Mouse (Mus musculus): Measurements from ENCODE around the gene Fzd4.

Gene Fzd4

DNA sequence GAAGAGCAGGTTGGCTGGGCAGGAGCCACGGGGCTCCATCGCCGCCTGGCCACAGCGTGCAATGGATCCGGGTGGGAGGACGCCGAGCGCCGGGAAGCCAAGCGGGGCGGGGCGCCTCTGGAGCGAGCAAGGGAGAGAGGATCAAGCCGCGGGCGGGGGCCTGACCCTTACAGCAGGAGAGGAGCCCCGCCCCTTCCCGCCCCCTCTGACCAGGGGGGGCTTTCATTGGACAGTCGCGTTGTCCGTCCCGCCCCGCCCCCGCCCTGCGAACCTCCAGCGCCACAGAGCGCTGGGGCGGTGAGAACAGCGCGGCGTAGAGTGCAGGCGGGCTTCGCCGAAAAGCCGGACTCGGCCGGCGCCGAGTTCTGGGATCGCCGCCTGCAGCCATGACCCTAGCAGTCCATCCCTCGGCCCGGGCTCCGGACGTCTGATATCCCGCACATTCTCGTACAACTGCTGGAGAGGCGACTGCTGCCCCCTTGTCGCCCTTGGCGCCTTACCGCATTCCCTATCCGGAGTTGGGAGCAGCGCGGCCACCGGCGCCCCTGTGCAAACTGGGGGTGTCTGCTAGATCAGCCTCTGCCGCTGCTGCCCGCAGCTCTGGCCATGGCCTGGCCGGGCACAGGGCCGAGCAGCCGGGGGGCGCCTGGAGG, at the start of gene Fzd4, which contains the start of gene Tmem135:
Gene Fzd4, plus strand, starts transcription at position 275 of the 653 bp plus-strand sequence.
Gene Tmem135, minus strand, starts transcription at position 142 of the 653 bp plus-strand sequence.
- ChIA-PET CTCF (interaction anchor here in 1 of 4 experiments (0.8 kb wide), 1 partner anchor 236 kb away, joined by 3 read pairs; no protein-coding TSS in a partner anchor), POLR2A (interaction anchor here in 3 of 4 experiments (0.6 to 1.6 kb wide), 3 partner anchors 8 to 432 kb away, joined by 3 to 5 read pairs (median 3); no protein-coding TSS in a partner anchor)

DNA sequence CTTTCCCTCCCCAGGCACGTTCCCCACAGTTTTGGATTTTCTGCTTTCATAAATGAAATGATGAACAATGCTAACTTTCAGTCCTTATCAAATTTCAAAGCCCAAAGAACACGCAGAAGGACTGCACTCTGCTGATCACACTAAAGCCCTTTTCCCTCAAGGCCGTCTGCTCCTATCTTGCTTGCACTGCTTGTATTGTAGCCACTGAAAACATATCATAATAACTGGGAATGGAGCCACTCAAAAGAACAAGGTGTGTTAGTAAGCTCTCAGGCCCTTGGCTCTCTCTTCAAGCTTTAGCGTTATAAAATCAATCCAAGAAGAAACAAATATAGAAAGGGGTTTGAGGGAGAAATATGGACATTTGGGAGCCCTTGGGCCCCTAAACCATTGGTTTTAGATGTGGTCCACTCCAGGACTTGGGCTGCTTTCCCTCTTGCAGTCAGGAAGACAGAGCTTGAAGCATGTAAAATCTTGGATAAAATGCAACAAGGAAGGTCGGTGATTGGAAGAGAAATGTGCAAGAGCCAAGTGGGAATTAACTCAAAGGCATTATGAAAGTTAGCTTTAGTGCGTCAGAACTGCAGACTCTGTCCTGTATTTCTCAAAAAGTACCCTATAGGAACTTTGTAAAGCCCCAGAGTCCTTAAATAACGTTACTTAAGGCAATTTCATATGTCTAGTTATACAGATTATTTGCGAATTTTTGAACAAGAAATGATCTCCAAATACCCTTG, 48.5 kb upstream of the Fzd4 start:
- ChIA-PET POLR2A (no interaction called here), CTCF (no interaction called here)

DNA sequence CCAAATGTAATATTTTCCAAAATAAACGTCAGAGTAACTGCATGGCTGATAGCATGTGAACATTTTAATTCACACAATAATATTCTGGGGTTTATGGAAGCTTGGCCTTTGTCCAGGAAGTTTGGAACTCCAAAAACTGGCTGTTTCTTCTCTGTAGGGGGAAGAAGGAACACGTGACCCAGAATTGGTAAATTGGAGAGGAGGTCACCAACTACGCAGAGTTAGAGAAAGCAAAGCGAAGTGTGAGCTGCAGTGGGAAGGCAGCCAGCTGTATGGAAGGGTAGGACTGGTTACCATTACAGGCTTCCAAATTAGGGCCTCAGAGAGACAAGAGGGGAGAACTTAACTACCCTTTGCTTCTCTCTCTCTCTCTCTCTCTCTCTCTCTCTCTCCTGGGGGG, 47.8 kb upstream of the Fzd4 start:
- POLR2A ChIA-PET = no interaction called here
- CTCF ChIA-PET = no interaction called here

DNA sequence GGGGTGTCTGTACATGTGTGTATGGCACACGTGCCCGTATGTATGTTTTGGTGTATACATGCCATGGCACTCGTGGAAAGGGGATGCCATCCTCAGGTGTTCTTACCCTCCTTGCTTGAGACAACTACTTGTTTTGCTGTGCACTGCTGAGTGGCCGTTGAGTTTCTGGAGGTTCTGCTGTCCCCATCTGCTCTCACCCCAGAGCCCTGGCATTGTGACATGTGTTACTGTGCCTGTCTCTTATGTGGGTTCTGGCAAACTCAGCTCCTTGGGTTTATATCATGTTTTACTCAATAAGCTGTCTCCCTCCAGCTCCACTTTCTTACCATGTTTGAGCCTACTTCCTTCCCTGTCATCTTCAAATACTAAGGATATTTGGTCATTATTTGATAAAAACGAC, 40.2 kb upstream of the Fzd4 start:
- CTCF ChIA-PET = interaction anchor here in 1 of 4 experiments (1.4 kb wide), 1 partner anchor 195 kb away, joined by 3 read pairs; no protein-coding TSS in a partner anchor
- POLR2A ChIA-PET = no interaction called here

DNA sequence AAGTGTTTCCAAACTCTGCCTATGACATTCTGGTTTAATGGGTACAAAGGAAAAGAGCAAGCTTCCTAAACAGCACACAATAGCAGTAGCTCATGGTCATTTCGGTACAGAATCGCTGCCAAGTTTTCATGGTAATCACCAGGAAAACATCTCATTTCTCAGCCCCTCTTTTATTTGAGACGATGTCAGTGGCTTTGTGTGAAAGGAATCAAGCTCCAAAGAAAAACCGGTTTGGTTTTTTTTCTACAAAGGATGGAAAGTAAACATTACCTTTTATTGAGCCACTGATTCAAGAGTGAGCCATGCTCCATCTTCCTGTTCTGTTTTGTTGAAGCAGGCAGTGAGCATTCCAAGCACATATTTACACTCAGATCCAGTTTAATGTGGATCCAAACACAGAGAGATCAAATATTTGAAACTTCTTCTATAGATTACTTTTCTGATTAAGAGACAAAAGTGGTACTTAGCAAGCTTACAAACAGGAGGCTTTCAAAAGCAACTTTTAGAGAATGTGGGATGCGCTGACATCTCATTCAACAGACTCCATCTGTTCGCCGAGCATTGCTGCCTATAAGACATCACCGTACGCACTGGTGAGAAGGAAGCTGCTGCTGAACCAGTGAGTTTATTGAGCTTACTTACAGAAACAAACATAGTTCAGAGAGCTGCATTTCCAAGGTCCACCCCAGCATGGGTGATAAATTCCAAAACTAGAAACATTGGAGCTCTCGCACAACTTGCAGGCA, 38.8 kb upstream of the Fzd4 start:
- CTCF ChIA-PET = interaction anchor here in 1 of 4 experiments (0.6 to 1.4 kb wide), 2 partner anchors 197 to 374 kb away, joined by 3 read pairs; no protein-coding TSS in a partner anchor
- POLR2A ChIA-PET = interaction anchor here in 1 of 4 experiments (1.2 kb wide), 1 partner anchor 8 kb away, joined by 3 read pairs; no protein-coding TSS in a partner anchor

DNA sequence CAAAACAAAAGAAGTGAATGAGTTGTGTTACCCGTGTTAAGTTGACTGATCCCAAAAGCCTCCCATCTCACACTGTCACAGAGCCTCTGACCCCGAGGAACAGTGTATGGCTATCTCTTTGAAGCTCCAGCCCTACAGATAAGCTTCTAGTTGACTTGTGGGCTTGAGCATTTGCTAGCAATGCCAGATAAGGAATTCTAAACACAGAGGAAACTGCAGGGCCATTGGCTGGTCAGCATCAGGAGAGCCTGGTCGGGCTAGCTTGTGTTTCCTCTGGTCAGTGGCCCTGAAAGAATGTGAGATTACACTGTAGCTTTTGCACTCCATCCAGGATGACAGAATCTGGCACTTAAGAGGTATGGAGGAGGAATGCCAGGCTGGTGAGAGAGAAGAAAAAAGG, 36.5 kb upstream of the Fzd4 start:
- POLR2A ChIA-PET = interaction anchor here in 1 of 4 experiments (1.2 kb wide), 1 partner anchor 29 kb away, joined by 3 read pairs; no protein-coding TSS in a partner anchor
- CTCF ChIA-PET = no interaction called here

DNA sequence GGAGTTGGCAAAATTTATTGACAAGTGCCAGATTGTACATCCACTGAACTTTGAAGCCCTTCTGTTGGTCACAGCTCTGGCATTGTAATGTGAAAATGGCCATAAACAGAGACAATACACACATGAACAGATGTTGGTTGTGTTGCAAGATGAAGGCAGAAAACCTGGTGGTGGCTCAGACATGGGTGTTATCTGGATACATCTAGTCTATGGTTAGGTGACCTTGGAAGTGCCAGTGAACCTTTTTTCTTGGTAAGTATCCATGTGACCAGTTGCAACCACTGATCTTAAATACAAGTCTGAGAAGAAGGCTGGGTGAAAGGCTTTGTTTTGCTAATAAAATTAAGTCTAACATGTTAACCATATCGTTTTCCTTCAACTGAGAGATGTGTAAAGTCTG, 34.1 kb upstream of the Fzd4 start:
- POLR2A ChIA-PET = no interaction called here

DNA sequence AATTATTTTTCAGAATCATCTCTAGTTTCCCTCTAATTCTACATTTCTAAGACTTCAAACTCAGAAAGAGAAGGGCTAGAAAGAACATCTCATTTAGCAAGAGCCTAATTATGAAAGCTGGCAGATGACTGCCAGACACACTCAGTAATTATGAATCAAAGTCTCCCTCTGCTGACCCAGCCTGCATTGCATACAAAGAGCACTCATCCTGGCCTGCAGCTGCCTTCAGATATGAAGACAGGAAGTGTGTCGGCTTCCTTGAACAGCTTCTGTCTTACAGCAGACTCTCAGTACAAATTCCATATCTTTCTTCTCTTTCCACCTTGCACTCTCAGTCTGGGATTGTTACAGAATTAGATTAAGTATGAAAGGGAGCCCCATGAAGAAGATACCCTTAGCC, 33.2 kb upstream of the Fzd4 start:
- ChIA-PET POLR2A (no interaction called here), CTCF (no interaction called here)

More for the DNA sequence above, 34.1 kb upstream of the Fzd4 start:
- CTCF ChIA-PET = no interaction called here

DNA sequence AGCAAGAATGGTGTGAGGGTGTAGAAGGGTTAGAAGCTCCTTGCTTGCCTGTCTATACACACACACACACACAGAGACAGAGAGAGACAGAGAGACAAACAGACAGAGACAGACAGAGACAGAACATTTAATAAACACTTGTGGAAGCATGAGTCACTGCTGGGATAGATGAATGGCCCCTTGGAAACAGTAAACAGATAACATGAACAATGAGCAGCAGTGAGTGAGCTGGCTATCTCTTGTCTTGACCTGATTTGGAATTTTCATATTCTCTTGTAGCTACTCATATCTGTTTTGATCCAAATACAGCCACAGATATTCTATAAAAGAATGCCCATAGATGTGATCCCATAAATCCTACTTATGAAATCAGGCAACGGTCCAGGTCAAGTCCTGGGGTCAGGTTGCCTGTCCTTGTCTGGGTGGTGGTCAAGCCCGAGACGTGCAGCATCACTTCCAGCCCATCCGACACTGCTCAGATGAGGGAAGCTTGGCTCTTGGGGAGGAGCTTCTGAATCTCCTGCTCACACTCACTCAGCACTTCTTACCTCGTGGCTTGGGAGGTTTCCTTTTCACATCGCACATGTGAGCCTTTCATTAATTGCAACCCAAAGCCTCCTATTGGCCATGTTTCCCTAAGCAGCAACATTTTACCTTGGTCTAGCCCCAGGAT, 32.4 kb upstream of the Fzd4 start:
- POLR2A ChIA-PET = no interaction called here
- CTCF ChIA-PET = interaction anchor here in 1 of 4 experiments (0.5 kb wide), 1 partner anchor 30 kb away, joined by 3 read pairs; no protein-coding TSS in a partner anchor

DNA sequence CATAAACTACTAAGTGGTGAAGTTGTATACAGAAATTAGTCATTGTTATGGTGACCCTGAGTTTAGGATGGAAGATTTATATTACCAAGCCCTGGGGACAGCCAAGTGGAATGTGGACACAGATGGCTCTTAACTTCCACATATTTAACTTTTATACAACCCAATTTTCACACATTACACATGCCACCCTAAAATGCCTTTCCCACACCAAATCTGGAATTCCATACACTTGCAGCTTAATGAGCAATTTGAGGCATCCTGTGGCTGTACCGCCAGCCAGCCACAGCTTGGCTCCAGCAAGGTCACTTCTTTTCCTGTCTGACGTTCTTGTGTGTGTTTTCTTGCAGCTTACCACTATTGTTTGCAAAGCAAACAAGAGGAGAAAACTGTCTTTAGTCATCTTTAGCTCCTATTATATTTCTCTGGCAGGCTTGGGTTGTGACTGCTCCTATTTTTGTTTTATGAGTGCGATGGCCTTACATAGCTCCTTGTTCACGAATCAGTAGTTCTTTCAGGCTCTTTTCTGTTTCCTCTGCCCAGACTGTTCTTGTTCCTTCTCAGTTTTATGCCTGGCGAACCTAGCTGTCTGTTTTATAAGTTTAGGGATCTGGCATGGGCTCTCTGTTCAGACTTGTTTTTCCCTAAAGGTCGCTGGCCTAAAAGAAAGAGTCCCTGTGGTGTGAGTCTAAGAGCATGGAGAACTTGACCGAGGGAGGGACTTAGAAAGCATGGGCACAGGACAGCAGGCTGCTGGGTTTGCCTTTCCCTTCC, 23.0 kb upstream of the Fzd4 start:
- ChIA-PET CTCF (interaction anchor here in 1 of 4 experiments (1.0 kb wide), 1 partner anchor 8 kb away, joined by 5 read pairs; no protein-coding TSS in a partner anchor), POLR2A (interaction anchor here in 1 of 4 experiments (0.6 kb wide), 1 partner anchor 21 kb away, joined by 8 read pairs; no protein-coding TSS in a partner anchor)

DNA sequence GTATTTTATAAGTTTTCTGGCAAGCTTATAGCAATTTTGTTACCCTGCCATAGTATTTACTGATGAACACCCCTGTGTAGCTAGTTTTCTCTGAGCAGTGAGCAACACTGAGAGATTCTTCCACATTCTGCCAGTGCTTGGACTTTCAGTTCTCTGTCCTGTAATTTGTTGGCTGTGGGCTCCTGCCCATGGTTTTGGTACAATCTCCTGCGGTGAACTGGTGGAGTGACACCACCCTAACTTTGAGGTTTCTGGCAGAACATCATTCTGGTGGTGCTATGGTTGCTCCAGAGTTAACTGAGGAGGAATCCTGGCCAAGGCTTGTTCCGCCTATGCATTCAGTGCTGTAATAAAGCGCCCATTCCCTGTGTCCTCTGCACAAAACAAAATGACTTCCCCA, 21.3 kb upstream of the Fzd4 start:
- ChIA-PET POLR2A (no interaction called here), CTCF (no interaction called here)

DNA sequence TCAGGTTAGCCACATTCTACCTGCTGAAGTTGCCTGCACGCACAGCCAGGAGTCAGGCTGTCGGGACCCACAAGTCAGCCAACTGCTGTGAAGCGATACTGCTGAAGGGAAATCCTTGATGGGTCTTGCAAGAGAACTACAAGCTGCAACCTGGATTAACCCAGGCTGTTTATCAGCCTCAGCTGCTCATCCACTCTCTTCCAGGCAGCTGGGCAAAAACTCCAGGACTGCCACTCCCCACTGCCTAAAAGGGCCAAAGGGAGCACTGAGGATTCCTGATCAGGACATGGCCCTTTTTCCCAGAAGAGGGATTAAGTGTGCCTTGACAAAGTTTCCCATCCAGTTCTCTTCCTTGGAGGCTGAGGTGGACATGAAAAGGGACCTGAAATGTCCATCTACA, 15.2 kb upstream of the Fzd4 start:
- CTCF ChIA-PET = no interaction called here
- POLR2A ChIA-PET = no interaction called here

DNA sequence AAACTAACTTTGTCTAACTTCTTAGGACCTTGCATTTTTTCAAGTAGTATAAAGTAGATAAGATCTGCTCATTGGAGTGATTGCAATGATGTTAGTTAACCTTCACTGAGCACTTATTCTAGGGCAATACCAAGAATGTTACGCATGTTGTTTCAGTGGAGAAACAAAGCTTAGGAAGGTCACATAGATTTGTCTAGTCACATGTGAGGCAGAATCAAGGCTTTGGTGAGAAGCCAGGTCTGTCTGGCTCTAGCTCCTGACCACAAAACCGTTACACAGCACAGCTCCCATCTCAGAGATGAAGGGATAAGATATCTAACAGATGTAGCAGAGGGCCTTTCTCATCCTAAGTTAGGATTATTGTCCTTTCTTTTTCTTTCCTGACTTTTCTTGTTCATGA, 13.5 kb upstream of the Fzd4 start:
- ChIA-PET POLR2A (no interaction called here), CTCF (no interaction called here)

DNA sequence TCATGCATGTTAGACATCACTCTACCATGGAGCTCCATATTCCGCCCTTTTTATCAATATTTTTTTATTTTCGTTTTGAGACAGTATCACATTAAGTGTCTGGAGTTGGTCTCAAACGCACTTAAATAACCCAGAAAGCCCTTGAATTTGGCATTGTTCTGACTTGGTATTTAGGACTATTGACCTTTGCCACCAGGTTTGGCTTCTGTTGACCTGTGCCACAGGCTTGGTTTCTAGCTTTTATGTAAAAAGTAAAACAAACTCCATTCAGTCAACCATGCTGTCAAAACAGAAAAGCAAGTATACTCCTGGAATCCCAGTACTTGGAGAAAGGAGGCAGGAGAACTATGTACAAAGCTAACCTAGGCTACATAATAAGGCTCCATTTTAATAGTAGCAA, 12.9 kb upstream of the Fzd4 start:
- ChIA-PET POLR2A (no interaction called here), CTCF (no interaction called here)

DNA sequence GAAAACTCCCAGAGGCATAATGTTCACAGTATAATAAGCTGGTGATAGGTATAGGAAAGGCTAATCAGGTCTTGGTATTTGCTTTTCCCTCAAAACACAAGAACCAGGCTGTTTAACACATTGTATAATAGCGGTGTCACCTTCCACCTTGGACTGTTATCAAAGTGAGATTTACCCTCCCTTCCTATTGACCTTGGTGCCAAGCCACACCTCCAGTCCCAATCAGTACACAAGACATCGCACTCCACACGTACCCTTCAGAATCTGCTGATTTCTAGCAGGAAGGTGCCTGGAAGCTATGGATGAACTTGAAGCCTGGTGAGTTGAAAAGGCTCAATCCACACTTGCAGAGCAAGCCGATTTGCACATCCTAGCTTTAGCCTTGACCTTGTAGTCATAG, 12.3 kb upstream of the Fzd4 start:
- CTCF ChIA-PET = interaction anchor here in 1 of 4 experiments (0.7 kb wide), 1 partner anchor 169 kb away, joined by 3 read pairs; no protein-coding TSS in a partner anchor
- POLR2A ChIA-PET = no interaction called here

DNA sequence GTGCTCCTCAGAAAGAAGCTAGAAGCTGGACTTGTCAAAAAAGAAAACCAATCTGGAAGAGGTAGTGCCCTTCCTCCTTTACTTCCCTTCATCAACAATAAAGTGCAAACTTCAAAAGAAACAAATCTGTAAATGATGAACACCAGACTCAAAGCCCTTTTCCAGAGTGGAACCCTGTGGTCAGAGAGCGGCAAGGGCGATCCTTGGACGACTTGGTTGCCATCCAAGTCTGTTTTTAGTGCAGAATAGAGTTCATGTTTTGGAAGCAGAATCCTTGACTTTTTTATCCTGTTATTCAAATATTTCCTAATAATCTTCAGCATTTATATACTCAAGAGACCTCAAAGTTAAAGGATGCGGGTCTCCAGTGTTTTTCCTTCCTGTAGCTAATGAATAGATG, 11.8 kb upstream of the Fzd4 start:
- ChIA-PET CTCF (interaction anchor here in 1 of 4 experiments (0.7 kb wide), 1 partner anchor 170 kb away, joined by 3 read pairs; no protein-coding TSS in a partner anchor), POLR2A (no interaction called here)

DNA sequence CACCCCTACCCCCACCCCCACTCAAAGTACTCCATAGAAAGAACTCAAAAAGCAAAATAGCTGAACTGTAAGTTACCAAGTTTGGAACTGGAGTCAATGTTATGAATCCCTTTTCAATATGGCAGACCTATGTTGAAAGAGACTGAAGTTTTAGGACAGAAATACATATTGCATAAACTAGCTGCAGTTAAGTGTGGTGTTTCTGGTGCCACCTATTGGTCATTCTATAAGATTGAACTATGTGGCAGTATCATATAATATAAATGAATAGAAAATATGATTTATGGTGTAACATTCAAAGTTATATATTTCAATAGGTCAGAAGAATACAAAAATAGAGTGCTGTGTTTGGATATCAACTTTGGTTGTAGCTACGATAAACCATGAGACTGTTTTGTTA, 11.3 kb upstream of the Fzd4 start:
- ChIA-PET POLR2A (no interaction called here), CTCF (interaction anchor here in 1 of 4 experiments (0.7 kb wide), 1 partner anchor 80 kb away, joined by 6 read pairs; no protein-coding TSS in a partner anchor)

DNA sequence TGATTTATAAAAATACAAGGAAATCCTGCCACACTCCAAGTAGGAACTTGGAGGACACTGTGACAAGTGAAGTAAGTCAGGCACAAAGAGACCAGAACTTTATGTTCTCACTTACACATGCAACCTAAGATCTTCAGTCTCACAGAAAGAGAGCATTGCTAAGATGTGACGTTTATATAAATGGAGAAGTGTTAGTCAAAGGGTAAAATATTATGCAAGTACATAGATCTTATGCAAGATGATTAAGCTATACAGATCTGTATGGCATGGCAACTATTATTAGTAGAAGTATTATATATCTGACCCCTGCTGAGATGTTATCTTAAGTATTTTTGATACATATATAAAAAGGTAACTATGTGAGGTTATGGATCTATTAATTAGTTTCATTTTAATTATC, 8.8 kb upstream of the Fzd4 start:
- CTCF ChIA-PET = no interaction called here

More for the DNA sequence above, 8.8 kb upstream of the Fzd4 start:
- POLR2A ChIA-PET = no interaction called here

Measured in embryonic stem cell, embryonic (primary cell).